Mouse (Mus musculus) spleen, postnatal 36 days (tissue): Measurements from ENCODE around the gene Frmd4a.

ENCODE experiments used
- DNase-seq, 2 experiments: peaks; one replicate each; pipeline ENCODE4 v3.0.0; 2022; ENCODE audit warnings: low spot score in 2 of 2, mixed read lengths in 1 of 2

The Frmd4a gene

DNA sequence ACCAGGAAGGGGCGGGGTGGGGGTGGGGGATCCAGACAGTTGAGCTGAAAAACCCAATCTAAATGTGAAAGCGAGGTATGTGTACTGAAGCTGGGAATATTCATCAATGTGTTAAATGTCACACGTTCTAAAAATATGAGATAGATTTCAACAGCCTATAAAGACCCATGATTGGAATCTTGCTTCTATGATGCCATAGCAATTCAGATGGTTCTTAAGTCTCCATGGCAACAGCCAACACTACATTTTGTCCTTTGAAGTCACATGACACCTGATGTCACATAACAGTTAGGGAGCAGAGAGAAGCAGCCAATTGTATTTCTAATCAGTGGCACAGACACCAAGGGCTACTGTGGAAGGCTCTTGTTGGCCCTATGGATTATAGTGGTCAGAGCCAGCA, 120.0 kb downstream of the Frmd4a start:
- no peak for DNase-seq

DNA sequence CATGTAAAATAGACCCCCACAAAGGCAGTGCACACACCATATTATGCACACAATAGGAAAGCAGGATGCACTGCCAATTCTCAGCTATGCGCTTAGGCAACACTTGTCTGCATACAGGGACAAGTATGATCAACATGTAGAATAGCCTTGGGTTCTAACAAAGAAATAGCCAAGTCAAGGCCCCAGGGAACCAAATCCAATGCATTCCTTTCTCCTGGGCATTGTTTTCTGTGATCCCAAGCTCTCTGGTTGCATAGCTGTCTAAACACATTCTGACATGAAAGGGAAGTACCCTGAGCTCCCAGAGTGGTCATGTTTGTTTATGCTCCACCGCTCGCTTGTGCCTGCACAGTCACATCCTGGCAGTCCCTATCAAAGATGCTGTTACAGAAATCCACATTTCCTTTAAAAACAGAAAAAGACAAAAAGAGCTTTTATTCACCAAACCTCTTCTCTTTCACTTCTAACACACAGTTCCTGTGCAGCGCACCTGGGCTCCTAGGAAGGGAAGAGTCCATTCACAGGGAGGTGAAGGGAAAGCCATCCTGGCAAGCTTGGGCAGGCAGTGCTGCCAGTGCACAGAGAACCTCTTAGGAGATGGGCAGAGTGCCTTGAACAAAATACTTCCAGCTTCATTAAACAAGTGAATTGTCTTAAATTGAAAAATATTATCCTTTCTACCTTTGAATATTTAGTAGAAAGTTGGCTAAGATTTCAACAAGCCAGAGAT, 124.9 kb downstream of the Frmd4a start:
- no peak for DNase-seq

DNA sequence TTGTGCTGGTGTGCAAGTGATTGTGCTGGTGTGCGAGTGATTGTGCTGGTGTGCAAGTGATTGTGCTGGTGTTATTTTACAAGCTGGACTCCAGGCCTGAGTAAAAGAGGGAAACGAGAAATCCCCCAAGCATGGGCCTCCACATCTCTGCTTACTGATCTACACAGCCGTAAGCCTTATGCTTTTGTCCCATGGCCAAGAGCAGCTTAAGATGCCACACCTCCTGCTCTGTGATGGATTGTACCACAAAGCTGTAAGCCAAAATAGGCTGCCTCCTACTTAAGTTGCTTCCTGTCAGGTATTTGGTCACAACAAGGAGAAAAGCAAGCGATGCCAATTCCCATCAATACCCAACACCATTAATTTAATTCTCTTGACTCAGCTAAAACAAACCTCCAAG, 126.9 kb downstream of the Frmd4a start:
- DNase-seq: no peak

DNA sequence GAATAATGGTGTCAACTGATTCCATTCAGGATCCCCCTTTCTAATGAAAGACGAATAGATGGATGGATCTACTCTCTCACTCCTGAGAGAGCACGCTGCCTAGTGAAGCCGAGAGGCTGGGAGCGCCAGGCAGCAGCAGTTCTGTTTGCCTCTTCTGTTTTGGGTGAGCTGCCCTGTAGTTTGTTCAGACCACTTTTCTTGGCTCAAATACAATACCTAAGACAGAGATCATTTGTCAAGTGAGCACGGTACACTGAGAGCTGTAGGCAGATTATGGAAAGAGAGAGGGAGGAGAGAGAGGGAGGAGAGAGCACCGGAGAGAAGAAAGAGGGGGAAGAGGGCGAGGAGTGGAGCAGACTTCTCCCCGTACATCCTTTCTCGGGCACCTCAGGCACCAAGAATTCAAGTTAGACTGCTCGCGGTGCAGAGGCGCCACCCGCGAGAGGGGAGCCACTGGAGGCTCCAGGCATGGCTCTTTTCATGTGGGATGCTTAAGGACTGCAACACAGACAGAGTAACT, 135.1 kb downstream of the Frmd4a start:
- no peak for DNase-seq

DNA sequence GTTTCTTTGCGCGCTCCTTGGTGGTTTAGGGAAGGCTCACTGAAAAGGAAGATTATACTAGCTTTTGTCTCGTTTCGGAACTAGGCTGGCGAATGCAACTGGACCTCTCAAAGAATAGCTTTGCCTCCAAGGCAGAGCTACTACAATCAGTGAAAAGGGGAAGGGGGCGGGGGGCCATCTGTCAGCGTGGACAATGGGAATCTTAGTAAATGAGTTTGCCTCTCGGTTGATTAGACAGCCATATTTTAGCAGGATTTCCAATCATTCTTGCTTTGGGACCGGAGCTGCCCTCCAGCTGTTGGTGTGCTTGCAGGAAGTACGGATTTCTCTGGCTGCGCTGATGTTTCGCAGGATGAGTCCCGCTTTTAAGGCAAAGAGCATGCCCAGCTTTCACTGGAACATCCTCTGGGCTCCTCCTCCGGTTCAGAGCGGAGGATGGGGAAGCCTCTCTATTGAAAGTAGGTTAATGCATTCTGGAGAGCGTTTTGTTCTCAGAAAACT, 135.7 kb downstream of the Frmd4a start:
- DNase-seq: no peak

DNA sequence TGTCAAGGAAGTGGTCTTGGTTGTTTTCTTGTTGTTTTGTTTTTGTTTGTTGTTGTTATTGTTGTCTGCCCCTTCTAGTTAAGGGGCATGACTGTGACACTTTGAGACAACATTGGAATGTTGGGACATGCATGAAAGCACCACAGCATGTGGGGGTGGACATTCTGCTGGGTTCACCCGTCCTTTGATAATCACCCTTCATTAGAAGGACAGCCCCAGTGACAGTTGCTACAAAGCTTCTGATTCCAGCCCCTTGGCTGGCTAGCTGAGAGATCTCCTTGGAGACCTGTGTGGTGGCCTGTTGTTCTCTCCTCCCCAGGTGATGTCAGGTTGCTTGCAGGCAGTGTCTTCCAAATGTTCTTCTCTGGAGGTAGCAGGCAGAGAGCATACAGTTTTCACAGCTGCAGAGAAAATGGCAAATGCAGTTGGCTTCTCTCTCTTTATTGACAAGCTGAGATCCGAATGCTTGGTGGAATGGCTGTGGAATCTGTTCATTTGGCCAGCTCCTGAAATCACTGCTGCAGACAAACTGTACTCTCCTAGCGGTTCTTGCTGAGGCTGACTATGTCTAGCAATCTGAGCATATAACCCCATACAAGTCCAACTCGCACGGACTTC, 136.6 kb downstream of the Frmd4a start:
- no peak for DNase-seq

DNA sequence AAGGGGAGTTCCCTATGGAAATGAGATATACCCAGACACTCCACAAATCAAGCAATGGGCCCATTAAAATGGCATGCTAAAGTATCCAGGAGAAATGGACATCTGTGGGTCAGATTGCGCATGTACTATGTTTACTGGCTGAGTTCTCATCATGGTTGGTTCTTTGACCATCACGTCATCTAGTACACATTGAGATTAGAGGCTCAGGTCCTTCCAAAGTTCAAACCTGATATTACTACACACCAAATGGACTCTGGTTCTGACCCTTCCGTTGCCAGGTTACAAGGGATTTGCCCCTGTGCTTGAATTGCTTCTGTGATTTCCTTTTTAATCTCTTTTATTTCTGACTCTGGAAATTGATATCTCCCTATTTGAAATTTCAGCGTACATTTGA, 137.1 kb downstream of the Frmd4a start:
- DNase-seq: no peak

DNA sequence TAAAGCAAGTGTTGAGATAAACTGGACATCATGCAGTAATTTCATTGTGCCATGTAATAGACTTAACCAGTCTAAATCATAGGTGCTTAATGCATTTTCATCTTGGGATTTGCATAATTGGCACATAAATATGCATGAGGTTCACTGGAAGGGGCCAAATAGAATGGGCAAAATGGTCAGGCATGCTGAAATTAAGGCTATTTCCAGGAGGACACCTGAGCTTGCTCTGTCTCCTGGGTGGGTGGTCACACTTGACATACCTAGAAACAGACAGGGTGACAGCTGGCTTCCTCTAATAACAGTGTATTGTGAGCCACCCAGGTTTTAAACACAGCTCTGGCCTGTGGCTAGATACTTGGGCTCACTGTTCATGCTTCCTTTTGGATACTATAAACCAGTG, 137.9 kb downstream of the Frmd4a start:
- no peak for DNase-seq

DNA sequence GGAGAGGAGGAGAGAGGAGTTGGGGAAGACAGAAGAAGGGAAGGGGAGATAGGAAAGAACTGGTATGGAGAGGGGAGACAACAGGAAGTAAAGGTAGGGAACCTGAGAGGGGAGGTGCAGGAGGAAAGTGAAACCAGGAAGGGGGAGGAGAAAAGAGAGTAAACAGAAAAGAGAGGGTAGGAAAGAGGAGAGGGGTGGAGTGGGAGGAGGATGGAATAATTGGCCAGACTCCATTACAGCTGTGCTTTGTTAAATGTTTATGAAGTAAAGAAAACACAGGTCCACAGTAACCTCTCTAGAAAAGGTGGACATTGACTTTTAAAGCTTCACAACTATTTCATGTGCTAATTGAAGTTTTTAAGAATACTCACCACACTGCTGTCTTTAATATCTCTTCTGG, 139.0 kb downstream of the Frmd4a start:
- no peak for DNase-seq

DNA sequence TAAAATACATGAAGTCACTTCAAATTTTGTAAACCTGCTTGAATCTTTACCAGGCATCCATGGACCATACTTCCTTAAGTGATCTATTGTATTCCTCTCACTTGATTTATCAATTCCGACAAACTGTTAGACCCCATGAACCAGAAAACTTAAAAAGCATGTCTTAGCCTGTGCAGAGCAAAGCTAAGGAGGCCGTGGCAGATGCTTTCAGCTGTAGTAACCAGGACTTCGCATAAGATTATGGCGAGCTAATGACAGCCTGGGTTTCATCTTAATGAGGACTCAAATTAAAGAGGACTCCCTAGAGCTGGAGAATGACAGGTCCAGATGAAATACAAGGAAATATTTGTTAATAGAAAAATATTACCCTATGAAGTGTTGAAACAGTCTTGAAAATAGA, 139.9 kb downstream of the Frmd4a start:
- DNase-seq: no peak

DNA sequence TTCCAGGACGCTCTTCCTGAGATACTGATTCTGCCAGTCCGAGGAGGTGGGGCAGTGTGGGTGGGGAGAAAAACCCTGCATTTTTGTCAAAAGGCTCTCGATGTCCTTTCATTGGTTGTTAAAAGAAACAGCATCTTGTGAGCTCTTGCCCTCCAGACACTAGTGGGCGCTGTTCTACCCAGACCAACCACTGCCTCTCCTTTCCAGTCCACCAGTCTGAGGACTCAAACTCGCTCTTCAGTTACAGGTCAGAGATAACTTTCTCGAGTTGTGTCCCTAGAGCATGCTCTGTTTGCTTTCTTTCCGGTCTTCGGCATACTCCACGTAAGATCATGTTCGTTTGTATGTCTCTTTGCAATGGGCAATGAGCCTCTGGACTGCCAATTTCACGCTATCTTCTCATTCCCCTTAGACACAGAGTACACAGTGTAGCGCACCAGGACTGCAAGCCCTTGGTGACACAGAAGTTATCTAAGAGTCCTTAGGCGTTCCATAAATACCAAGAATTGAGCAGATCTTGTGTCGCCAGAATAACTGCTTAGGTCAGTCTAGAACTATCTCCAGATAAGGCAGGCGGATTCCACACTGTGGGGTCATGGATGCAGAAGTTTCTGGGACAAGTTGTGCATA, 142.2 kb downstream of the Frmd4a start:
- DNase-seq: no peak

DNA sequence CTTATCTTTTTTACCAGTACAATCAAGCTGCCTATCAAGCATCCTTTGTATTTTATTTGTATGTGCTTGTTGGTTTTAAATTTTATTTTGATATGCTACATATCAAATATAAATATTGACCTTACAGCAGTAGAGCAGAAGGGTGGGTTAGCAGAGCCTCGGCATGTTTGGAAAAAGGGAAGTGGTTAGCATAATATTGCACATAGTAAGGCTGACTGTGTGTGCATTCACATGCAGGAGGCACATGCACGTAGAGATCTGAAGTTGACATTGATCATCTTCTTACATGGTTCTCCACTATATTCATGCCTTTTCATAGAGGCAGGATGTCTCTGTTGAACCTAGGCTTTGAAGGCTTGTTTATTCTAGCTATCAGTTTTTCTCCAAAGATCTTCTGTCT, 148.7 kb downstream of the Frmd4a start:
- DNase-seq: no peak

DNA sequence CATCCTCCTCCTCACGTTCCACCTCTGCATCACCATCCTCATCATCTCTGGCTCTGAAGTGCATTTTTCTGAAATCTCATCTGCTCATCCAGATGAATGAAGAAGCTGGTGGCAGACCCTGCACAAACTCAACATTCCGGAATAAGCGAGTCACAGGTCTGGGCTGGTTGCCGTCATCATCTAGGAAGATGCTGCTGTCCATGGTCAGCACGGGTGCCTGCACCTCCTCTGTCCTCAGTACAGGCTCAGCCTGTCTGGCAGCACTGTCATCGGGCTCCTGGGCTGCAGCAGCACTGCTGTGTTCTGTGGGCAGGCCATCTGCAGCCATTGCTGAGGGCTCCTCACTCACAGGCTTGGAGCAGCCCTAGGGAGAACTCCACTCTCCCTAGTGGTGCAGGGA, 149.6 kb downstream of the Frmd4a start:
- no peak for DNase-seq

DNA sequence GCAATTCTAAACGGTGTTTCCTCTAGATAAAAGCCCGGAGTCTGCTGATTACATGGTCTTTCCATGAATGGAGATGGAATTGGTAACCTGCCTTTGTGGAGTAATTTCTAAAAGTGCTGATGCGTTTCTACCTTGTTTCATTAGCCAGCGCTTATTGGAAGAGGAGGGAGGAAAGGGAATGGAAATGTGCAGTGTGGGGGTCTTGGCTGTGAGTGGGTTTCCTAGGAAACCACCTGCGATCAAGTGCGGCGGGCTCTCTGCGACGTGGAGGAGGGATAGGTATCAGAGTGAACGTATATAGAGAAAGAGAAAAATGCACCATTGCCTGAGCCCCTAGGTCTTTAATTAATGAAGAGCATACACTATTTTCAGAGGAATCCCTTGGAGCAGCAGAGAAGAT, 152.2 kb downstream of the Frmd4a start:
- DNase-seq: no peak

DNA sequence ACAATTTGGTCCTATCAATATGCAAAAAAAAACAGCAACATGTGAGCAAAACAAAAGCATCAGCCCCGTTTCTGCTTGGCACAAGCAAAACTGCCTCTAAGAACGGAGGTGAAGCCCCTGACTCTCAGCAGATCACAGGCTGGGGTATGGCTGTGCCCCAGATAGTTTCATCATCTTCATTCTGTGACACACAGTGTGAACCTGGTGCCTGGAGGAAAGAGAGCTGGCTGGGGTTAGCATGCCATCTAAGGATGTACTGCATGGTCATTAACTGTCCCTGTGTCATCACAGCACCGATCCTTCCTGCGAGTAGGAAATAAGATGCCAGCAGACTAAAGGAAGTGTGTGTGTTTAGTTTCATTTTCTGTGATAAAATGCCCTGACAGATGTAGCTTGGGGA, 152.7 kb downstream of the Frmd4a start:
- DNase-seq: no peak

DNA sequence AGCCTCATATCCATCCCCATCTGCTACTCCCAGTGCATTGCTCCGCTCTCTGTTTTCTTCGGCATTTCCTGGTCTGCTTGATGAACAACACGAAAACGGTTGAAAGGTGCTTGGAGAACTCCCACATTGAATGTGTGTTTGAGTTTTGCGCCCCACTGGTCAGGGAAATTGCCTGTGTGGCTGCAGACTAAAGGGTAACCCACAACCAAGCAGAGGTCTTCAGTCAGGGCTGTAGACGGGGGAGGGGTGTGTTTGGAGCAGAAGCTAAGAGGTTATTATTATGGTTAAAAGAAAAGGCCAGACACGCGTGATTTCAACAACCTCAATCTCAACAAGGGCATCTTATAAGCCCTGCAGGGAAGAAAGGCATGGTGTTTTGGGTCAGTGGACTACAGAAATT, 167.5 kb downstream of the Frmd4a start:
- peak; percentile 10 to 13 for DNase-seq

DNA sequence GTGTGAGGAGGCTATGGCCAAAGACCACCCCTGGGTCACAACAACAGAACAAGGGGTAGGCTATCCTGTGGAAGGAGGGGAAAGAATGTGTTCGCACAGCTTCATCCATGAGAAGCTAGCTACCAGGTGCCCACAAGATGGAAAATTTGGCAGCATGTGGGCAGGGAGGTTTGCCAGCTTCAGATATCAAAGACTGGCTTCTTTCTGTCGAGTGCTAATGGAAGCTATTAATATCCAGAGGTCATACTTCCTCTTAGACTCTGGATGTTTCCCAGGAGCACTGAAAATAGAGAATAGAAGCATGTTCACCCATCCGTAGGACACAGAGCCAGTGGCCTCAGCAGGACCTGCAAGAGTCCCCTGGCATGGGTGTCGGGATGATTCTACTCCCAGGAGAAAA, 170.0 kb downstream of the Frmd4a start:
- no peak for DNase-seq

DNA sequence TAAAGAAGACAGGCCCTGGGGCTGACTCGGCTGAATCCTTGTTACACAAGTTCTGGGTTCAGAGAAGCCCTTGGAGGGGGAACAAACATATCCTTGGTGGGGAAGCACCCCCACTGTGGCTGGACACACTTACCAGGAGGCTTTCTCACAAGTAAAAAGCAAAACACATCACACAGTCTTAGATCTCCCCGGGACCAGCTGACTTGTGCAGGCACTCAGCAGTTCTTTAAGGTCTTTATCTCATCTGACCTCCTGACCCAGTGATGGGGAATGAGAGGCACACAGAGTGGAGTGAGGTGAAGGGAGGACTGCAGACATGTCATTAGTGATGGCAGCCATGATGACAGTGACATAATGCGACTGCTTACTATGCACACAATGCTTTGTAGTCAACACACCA, 170.8 kb downstream of the Frmd4a start:
- DNase-seq: no peak

DNA sequence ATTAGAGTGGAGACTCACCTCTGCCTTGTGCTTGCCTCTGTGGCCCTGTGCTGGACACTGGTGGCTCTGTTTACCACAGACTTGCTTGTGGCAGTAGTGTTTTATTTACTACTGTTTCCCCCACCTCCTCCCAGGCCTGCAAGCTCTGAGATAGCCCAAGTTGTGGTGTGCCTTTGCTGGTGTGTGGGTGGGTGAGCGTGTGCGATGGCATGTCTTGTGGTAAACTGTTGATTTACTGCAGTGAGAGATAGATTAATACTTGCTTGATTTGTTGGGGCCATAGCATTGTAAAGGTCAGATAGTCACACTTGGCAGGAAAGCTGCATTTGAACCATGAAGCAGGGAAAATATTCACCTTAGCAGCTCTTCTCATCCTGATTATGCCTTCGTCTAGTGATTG, 172.8 kb downstream of the Frmd4a start:
- DNase-seq: no peak

DNA sequence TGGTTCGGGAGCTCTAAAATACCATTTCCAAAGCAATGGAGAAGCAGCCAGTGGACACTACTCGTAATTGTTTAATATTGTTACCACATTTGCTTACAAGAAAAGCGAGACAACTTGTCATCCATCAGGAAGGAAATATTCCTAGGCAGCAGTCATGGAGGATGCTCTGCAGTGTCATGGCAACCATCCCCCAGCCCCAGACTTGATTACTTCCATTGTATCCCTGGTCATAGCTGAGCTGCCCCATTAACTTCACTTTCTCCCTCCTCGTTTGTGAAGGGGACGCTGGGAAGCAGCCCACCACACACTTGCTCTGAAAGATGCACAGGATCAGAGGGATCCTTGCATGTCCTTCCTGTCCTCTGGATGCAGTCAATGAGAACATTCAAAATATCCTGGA, 173.5 kb downstream of the Frmd4a start:
- no peak for DNase-seq

DNA sequence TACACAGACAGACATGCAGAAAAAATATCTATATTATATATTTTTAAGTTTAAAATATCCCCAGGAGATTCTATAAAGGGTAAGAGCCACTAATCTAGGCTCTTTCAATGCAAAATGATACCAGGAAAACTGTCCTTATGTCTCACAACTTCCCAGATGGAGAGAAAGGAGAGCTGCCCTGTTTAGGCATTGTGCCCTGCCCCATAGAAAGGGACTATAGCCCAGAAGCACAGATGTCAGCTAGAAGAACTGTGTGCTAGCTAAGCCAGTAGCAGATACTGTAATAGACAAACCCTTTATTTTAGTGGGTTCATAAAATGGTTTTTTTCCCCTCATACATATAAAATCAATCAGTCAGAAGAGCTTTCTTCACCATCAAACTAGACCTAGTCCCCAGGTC, 175.7 kb downstream of the Frmd4a start:
- no peak for DNase-seq

DNA sequence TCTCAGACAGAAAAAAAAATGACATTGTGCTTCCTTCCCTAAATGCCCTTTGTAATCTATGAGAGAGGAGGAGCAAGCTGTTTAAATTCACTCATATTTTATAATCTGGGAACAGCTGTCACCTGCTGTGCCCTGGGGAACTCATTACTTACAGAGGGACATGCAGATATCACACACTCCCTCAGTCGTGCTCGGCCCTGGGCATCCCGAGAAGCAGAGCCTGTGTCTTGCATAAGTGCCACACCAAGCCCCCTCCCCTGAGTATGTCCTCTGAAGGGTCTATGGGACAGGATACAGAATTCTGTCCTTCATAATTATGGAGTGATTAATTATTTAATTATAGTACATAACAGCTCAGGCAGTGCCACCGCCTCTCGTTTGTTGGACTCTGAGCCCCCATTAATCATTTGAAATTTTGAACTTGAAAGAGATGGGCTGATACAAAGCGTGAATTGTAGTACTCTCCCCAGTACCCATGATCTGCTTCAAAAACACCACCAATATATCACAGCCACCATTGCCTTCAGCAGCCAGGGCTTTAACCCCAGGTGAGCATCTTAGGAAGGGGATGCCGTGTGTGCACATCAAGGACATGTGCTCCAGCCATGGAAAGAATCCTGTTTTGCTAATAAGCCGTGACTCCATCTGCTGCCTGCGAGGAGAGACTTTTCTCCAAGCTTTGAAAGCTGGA, 177.0 kb downstream of the Frmd4a start:
- DNase-seq: no peak
